Mouse (Mus musculus) layer of hippocampus, adult 8-10 months (tissue): ENCODE results near the gene Irak3. TPM values are rescaled to one million over a fixed set of nuclear protein-coding genes. Genes with fewer than 3 reads are reported as not detected.

ENCODE experiments used
- DNase-seq, 2 experiments: peaks; one replicate each; pipeline ENCODE4 v3.0.0; 2022; ENCODE audit warnings: low spot score in 2 of 2
- total RNA-seq, 4 experiments: library from RNA; stranded (reverse); gene quantifications; 2 replicates each; pipeline ENCODE4 v1.2.4; 2022

Gene Irak3
- total RNA-seq, 4 experiments from 2014 or later, result 1.6 to 2.5 (median 1.8) TPM

DNA sequence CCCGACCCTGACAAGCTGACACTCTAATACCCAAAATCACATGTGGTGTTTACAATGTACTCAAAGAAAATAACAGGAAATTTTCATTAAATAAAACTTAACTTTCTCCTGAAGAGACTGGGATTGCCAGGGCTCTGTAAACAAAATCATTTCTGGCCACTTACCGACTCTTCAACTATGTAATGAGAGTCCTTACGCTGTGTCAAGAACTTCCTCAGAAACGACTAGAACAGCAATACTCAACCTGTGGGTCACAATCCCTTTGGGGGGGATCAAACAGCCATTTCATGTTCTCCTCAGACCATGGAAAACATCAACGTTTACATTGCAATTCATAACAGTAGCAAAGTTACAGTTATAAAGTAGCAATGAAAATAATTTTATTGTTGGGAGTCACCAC lies 104.4 kb downstream of the Irak3 start:
- DNase-seq, result no peak

DNA sequence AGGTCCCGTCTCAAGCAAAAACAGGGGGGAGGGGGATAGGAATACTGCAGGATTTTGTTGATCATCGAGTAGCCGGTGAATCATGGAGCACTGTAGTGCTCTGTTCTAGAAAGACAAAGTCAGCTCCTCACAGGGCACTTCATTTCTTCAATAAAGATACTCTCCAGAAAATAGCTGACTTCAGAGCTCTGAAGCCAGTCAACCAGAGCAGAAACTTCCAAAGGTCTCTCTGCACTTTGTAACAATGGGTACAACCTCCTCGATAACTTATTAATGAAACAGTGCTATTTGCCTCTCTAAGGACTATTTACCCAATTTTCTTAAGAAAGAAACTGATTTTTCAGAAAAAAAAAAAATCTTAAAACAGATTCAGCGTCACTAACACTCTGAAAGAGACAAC lies 106.2 kb downstream of the Irak3 start:
- no peak for DNase-seq

DNA sequence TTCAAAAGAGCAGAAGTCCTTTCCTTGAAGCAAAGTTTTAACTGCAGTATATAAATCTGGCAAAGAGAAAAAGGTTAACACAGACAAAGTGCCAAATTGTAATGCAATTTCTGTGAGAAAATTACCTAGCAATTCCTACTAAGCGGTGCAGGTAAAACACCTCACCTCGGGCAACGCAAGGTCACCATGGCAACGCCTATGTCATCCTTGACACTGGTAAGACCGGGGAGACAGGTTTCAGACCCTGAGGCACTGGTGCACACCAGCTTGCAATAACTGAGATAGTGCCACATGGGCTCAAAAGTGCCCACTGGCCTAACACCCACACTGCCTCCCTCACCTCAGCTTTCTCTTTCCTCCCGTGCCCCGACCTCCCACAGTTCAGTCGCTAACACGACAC lies 106.8 kb downstream of the Irak3 start:
- no peak for DNase-seq

DNA sequence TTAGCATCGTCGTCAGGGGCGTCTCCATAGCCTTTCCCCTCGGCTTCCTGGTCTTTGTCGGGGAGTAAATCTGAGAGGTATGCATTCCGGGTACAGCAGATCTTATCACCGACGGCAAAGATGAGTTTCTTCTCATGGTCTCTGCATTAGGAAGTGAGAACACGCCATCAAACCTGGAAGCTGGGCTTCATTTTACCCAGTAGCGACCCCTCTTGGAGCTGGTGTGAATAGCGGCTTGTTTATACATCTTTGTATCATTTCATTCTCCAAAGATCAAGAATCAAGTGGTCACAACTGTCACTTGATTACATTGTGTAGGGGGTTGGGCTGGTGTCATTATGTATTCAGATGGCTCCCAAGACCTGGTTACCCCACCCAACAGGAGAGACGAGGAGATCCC lies 109.4 kb downstream of the Irak3 start:
- no peak for DNase-seq

Other genes starting within 250 kb of the Irak3 start
- 1 to 10 TPM; 4.2 to 6.1 (median 4.6) TPM for gene Helb, start 89.1 kb downstream of the Irak3 start, total RNA-seq
- gene Tmbim4, start 540 bp downstream of the Irak3 start, total RNA-seq, result 10 to 100 TPM; 58.6 to 66.2 (median 62.9) TPM
- gene Llph, start 24.9 kb upstream of the Irak3 start, total RNA-seq, result 10 to 100 TPM; 13.9 to 18.5 (median 15.9) TPM